Mouse (Mus musculus): ENCODE measurements around the gene Olfr591.

DNA sequence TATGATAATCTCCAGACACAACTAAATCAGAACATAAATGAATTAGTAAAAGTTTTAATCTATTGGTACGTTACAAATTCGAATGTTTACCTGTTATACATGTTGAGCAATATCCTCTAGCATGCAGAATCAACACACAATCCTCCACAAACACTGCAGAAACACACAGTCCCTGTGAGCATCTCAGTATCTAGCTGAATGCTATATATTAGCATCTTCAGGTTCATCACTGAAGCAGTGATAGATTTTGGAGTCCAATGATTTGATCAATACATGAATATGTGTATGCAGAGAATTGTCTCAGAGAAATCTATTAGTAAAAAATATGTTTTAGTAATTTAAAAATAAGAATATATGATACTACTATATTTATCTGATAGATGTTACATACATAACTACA, 21.9 kb downstream of the Olfr591 start, which contains the start of gene Olfr589:
- TF ChIP-seq E2F4 (IDR thresholded peaks at IDR 0.05; ENCODE audit: insufficient read depth): no peak
- TF ChIP-seq POLR2A (IDR thresholded peaks at IDR 0.05; ENCODE audit: insufficient read length, low read depth): no peak

All from myocyte (in vitro differentiated cells).